Mouse (Mus musculus): Measurements from ENCODE around the gene Tmem150c.

- TF ChIP-seq MAFK (IDR thresholded peaks at IDR 0.05; ENCODE audit: insufficient read depth, low read depth, low read length): no peak
- no peak for TF ChIP-seq HCFC1 (IDR thresholded peaks at IDR 0.05; ENCODE audit: borderline replicate concordance, insufficient read depth, low read length)
- no peak for TF ChIP-seq ZC3H11A (IDR thresholded peaks at IDR 0.05; ENCODE audit: borderline replicate concordance, low read depth, low read length)
- no peak for TF ChIP-seq CHD2 (IDR thresholded peaks at IDR 0.05; ENCODE audit: low read depth, low read length)
Observed at GRCm38 (mm10) chr5:100052728-100053127, 106.9 kb downstream of the Tmem150c start.
